Mouse (Mus musculus) heart, adult 2 months (tissue): ENCODE results near the gene Nbea. TPM values are rescaled to one million over a fixed set of nuclear protein-coding genes. Genes with fewer than 3 reads are reported as not detected.
A peak's percentile ranks its signal among the peaks of the same experiment; 100 is the strongest.

Experiments
- DNase-seq, 2 experiments: peaks; one replicate each; pipeline ENCODE4 v3.0.0; 2021
- H3K27ac ChIP-seq: fragments of 200-600 bp; 2 replicates; pipeline ENCODE4 v1.8.1; 2022
- H3K27me3 ChIP-seq: fragments of 200-500 bp; 2 replicates; pipeline ENCODE4 v1.6.1; 2012; ENCODE audit warnings: mild to moderate bottlenecking, low read length, inconsistent platforms, mixed read lengths; ENCODE audit not compliant: control insufficient read depth, insufficient read depth
- H3K36me3 ChIP-seq: fragments of 200-500 bp; 2 replicates; pipeline ENCODE4 v1.6.1; 2012; ENCODE audit warnings: low read length, inconsistent platforms; ENCODE audit not compliant: control insufficient read depth, insufficient read depth
- H3K4me1 ChIP-seq: fragments of 200-500 bp; 2 replicates; pipeline ENCODE4 v1.6.1; 2011; ENCODE audit warnings: low read length; ENCODE audit not compliant: control insufficient read depth, insufficient read depth
- H3K4me3 ChIP-seq: fragments of 200-600 bp; 2 replicates; pipeline ENCODE4 v1.8.1; 2022
- H3K79me2 ChIP-seq: fragments of 200-500 bp; replicated peaks from 2 replicates; pipeline ENCODE4 v1.6.1; 2012; ENCODE audit warnings: mild to moderate bottlenecking, inconsistent platforms, low read length, moderate library complexity, mixed read lengths; ENCODE audit not compliant: control insufficient read depth, insufficient read depth
- H3K9ac ChIP-seq: fragments of 200-500 bp; 2 replicates; pipeline ENCODE4 v1.6.1; 2012; ENCODE audit warnings: low read depth, mild to moderate bottlenecking, control low read depth, inconsistent platforms, low read length, mixed read lengths
- CTCF ChIP-seq: fragments of 200-600 bp; IDR thresholded peaks from 2 replicates; pipeline ENCODE4 v1.8.1; 2022; ENCODE audit warnings: antibody characterized with exemption, mild to moderate bottlenecking, moderate library complexity
- EP300 ChIP-seq: fragments of 200-500 bp; IDR thresholded peaks from 2 replicates; pipeline ENCODE4 v1.6.1; 2011; ENCODE audit warnings: low read depth, low read length, control low read depth; ENCODE audit not compliant: insufficient read depth
- POLR2A ChIP-seq: fragments of 200-500 bp; IDR thresholded peaks from 2 replicates; pipeline ENCODE4 v1.6.1; 2011; ENCODE audit warnings: mild to moderate bottlenecking, low read depth, low read length, control low read depth; ENCODE audit not compliant: insufficient read depth
- WGBS: fragments of 180-500 bp; shearing (Covaris S2); methylation state at CpG from one replicate; pipeline ENCODE4 v1.1.7; 2018; 5-methylcytosine and 5-hydroxymethylcytosine counted together
- intact Hi-C: fragments of 180-260 bp; cut with DNase I; formaldehyde crosslinking; loops from one replicate; pipeline ENCODE4 v1.15.1; 2025
- polyA plus RNA-seq: library from polyadenylated mRNA; depleted of rRNA; stranded (reverse); fragments of >200 nt; gene quantifications from 2 replicates; pipeline ENCODE4 v1.2.3, GENCODE M21; 2012
- total RNA-seq, 2 experiments: library from RNA; stranded (reverse); gene quantifications; 2 replicates each; pipeline ENCODE4 v1.2.3; 2021

The Nbea gene
- total and polyA plus RNA-seq, 3 experiments, result 6.2 to 12.4 (median 11.9) TPM

GRCm38 (mm10) chr3:55743885-55744284 is 439.6 kb downstream of the Nbea start:
- intact Hi-C loops, result no loop called here
- no peak for DNase-seq

GRCm38 (mm10) chr3:55742654-55743053 is 440.8 kb downstream of the Nbea start:
- DNase-seq, result peak in 1 of 2 experiments; percentile 4
- H3K27me3 ChIP-seq, result no peaks in the 10 kb centered on the region
- no peak overlapping the region for H3K9ac ChIP-seq
- no peak overlapping the region for H3K4me3 ChIP-seq
- no peak for TF ChIP-seq CTCF
- TF ChIP-seq POLR2A, result no peak
- TF ChIP-seq EP300, result no peak
- 37% methylated on average over 4 of the region's 4 CpGs for WGBS
- H3K4me1 ChIP-seq, result no peaks in the 10 kb centered on the region; the same call in 1 of the 2 replicates
- intact Hi-C loops, result no loop called here
- H3K27ac ChIP-seq, result no peak overlapping the region
- H3K79me2 ChIP-seq, result no peaks in the 10 kb centered on the region
- no peaks in the 10 kb centered on the region; the same call in 1 of the 2 replicates for H3K36me3 ChIP-seq

More at GRCm38 (mm10) chr3:55743885-55744284, 439.6 kb downstream of the Nbea start:
- TF ChIP-seq EP300, result no peak
- no peak for TF ChIP-seq CTCF
- TF ChIP-seq POLR2A, result no peak
- Histone ChIP-seq H3K79me2 (no peaks in the 10 kb centered on the region), H3K4me1 (no peaks in the 10 kb centered on the region; the same call in 1 of the 2 replicates), H3K27me3 (no peaks in the 10 kb centered on the region), H3K9ac (no peak overlapping the region), H3K36me3 (no peaks in the 10 kb centered on the region; the same call in 1 of the 2 replicates), H3K27ac (no peak overlapping the region), H3K4me3 (no peak overlapping the region)
- WGBS, result 55% methylated on average over 5 of the region's 5 CpGs

- Histone ChIP-seq H3K4me3 (no peak overlapping the region), H3K27ac (no peak overlapping the region), H3K4me1 (no peaks in the 10 kb centered on the region; the same call in 1 of the 2 replicates), H3K36me3 (no peaks in the 10 kb centered on the region; the same call in 1 of the 2 replicates), H3K9ac (no peak overlapping the region), H3K27me3 (no peaks in the 10 kb centered on the region), H3K79me2 (no peaks in the 10 kb centered on the region)
- intact Hi-C loops, result no loop called here
- DNase-seq, result no peak
- TF ChIP-seq CTCF (no peak), EP300 (no peak), POLR2A (no peak)
- WGBS, result 78% methylated on average over 5 of the region's 5 CpGs
Measured at GRCm38 (mm10) chr3:55742218-55742617, 441.3 kb downstream of the Nbea start.

GRCm38 (mm10) chr3:55741428-55741827 is 442.1 kb downstream of the Nbea start:
- H3K79me2 ChIP-seq, result no peaks in the 10 kb centered on the region
- no peak overlapping the region for H3K9ac ChIP-seq
- no peaks in the 10 kb centered on the region for H3K27me3 ChIP-seq
- no peaks in the 10 kb centered on the region; the same call in 1 of the 2 replicates for H3K4me1 ChIP-seq
- DNase-seq, result no peak
- intact Hi-C loops, result no loop called here
- no peak overlapping the region for H3K27ac ChIP-seq
- TF ChIP-seq EP300 (no peak), CTCF (no peak), POLR2A (no peak)
- 83% methylated on average over 6 of the region's 6 CpGs for WGBS
- no peak overlapping the region for H3K4me3 ChIP-seq
- H3K36me3 ChIP-seq, result no peaks in the 10 kb centered on the region; the same call in 1 of the 2 replicates

- Histone ChIP-seq H3K9ac (no peak overlapping the region), H3K36me3 (no peaks in the 10 kb centered on the region), H3K79me2 (no peaks in the 10 kb centered on the region), H3K4me1 (no peaks in the 10 kb centered on the region), H3K4me3 (no peak overlapping the region), H3K27me3 (no peaks in the 10 kb centered on the region), H3K27ac (no peak overlapping the region)
- intact Hi-C loops, result no loop called here
- WGBS, result 91% methylated on average over 6 of the region's 6 CpGs
- TF ChIP-seq CTCF (no peak), POLR2A (no peak), EP300 (no peak)
- DNase-seq, result no peak
Measured at GRCm38 (mm10) chr3:55733665-55734064, 449.8 kb downstream of the Nbea start.

GRCm38 (mm10) chr3:55730549-55730948 is 453.0 kb downstream of the Nbea start:
- Histone ChIP-seq H3K9ac (no peak overlapping the region), H3K4me1 (no peaks in the 10 kb centered on the region), H3K27ac (no peak overlapping the region), H3K36me3 (no peaks in the 10 kb centered on the region), H3K79me2 (no peaks in the 10 kb centered on the region), H3K27me3 (no peaks in the 10 kb centered on the region), H3K4me3 (no peak overlapping the region)
- no peak for DNase-seq
- intact Hi-C loops, result no loop called here
- WGBS, result 88% methylated on average over 5 of the region's 5 CpGs
- TF ChIP-seq POLR2A (no peak), EP300 (no peak), CTCF (no peak)
